Mouse (Mus musculus): ENCODE measurements around the gene Mkrn2. TPM values are rescaled to one million over a fixed set of nuclear protein-coding genes. Genes with fewer than 3 reads are reported as not detected.
A peak's percentile ranks its signal among the peaks of the same experiment; 100 is the strongest.

Gene Mkrn2
- polyA plus RNA-seq, 1 experiment from 2014 or later = 20.2 TPM

GRCm38 (mm10) chr6:115583430-115584125 is 18.1 kb upstream of the Mkrn2 start:
- no peaks in the 10 kb centered on the region for H3K9me3 ChIP-seq
- no peak overlapping the region for H3K27ac ChIP-seq (replicated peaks)
- H3K36me3 ChIP-seq = peaks cover 30% of the 10 kb centered on the region
- no peak overlapping the region for H3K4me3 ChIP-seq
- no peaks in the 10 kb centered on the region for H3K27me3 ChIP-seq (replicated peaks)
- H3K4me1 ChIP-seq = peaks cover 7% of the 10 kb centered on the region
- H3K4me2 ChIP-seq = no peak overlapping the region
- no peak for ATAC-seq (ENCODE audit: extremely low read depth, insufficient number of reproducible peaks, low FRiP score, low TSS enrichment)
- no peak overlapping the region for H3K9ac ChIP-seq
- WGBS = 63% methylated on average over 6 of the region's 6 CpGs

GRCm38 (mm10) chr6:115584176-115584575 is 17.5 kb upstream of the Mkrn2 start:
- Histone ChIP-seq H3K4me1 (peaks cover 7% of the 10 kb centered on the region), H3K36me3 (peaks cover 24% of the 10 kb centered on the region), H3K27me3 (replicated peaks) (no peaks in the 10 kb centered on the region), H3K4me3 (no peak overlapping the region), H3K9me3 (no peaks in the 10 kb centered on the region), H3K4me2 (no peak overlapping the region), H3K27ac (replicated peaks) (no peak overlapping the region), H3K9ac (no peak overlapping the region)
- no peak for ATAC-seq (ENCODE audit: extremely low read depth, insufficient number of reproducible peaks, low FRiP score, low TSS enrichment)
- 74% methylated on average over 3 of the region's 3 CpGs for WGBS

GRCm38 (mm10) chr6:115586321-115586720 is 15.4 kb upstream of the Mkrn2 start:
- Histone ChIP-seq H3K9ac (no peak overlapping the region), H3K4me2 (peak overlapping the region; percentile 44), H3K27ac (replicated peaks) (peak overlapping the region; percentile 55)

GRCm38 (mm10) chr6:115591692-115592359 is 9.9 kb upstream of the Mkrn2 start:
- Histone ChIP-seq H3K4me1 (no peaks in the 10 kb centered on the region), H3K9ac (no peak overlapping the region), H3K9me3 (no peaks in the 10 kb centered on the region), H3K4me3 (no peak overlapping the region), H3K4me2 (no peak overlapping the region), H3K27me3 (replicated peaks) (no peaks in the 10 kb centered on the region; the same call in 1 of the 2 replicates), H3K27ac (replicated peaks) (no peak overlapping the region), H3K36me3 (no peaks in the 10 kb centered on the region)
- ATAC-seq (ENCODE audit: extremely low read depth, insufficient number of reproducible peaks, low FRiP score, low TSS enrichment) = no peak
- 78% methylated on average over 19 of the region's 19 CpGs for WGBS

More at GRCm38 (mm10) chr6:115586321-115586720, 15.4 kb upstream of the Mkrn2 start:
- Histone ChIP-seq H3K27me3 (replicated peaks) (no peaks in the 10 kb centered on the region), H3K4me3 (0 out of 2 replicates have a peak overlapping the region, but pooled peaks have one; percentile 2), H3K4me1 (peaks cover 7% of the 10 kb centered on the region), H3K9me3 (no peaks in the 10 kb centered on the region), H3K36me3 (peaks cover 7% of the 10 kb centered on the region)
- no peak for ATAC-seq (ENCODE audit: extremely low read depth, insufficient number of reproducible peaks, low FRiP score, low TSS enrichment)
- 45% methylated on average over 10 of the region's 10 CpGs for WGBS

- WGBS = 42% methylated on average over 5 of the region's 5 CpGs
- H3K9me3 ChIP-seq = no peaks in the 10 kb centered on the region
- no peak for ATAC-seq (ENCODE audit: extremely low read depth, insufficient number of reproducible peaks, low FRiP score, low TSS enrichment)
- no peaks in the 10 kb centered on the region; the same call in 1 of the 2 replicates for H3K27me3 ChIP-seq (replicated peaks)
- no peak within 1 kb of the TSS for H3K27ac ChIP-seq (replicated peaks)
- H3K4me2 ChIP-seq = no peak within 1 kb of the TSS
- H3K4me1 ChIP-seq = no peaks in the 10 kb centered on the region
- no peak within 1 kb of the TSS for H3K9ac ChIP-seq
- no peak within 1 kb of the TSS for H3K4me3 ChIP-seq
- H3K36me3 ChIP-seq = no peaks in the 10 kb centered on the region
Measured at GRCm38 (mm10) chr6:115592458-115592857, 9.2 kb upstream of the Mkrn2 start, which contains the start of gene Mkrn2os. Gene Mkrn2os, minus strand, starts transcription at chr6:115592576.

GRCm38 (mm10) chr6:115593252-115593651 is 8.4 kb upstream of the Mkrn2 start:
- no peak overlapping the region for H3K4me2 ChIP-seq
- H3K27me3 ChIP-seq (replicated peaks) = no peaks in the 10 kb centered on the region; the same call in 1 of the 2 replicates
- H3K9ac ChIP-seq = no peak overlapping the region
- no peak overlapping the region for H3K27ac ChIP-seq (replicated peaks)
- no peaks in the 10 kb centered on the region for H3K4me1 ChIP-seq
- H3K9me3 ChIP-seq = no peaks in the 10 kb centered on the region
- no peaks in the 10 kb centered on the region for H3K36me3 ChIP-seq
- WGBS = 73% methylated on average over 4 of the region's 4 CpGs
- no peak for ATAC-seq (ENCODE audit: extremely low read depth, insufficient number of reproducible peaks, low FRiP score, low TSS enrichment)
- H3K4me3 ChIP-seq = no peak overlapping the region

GRCm38 (mm10) chr6:115594463-115594862 is 7.2 kb upstream of the Mkrn2 start:
- no peaks in the 10 kb centered on the region for H3K9me3 ChIP-seq
- no peaks in the 10 kb centered on the region for H3K36me3 ChIP-seq
- H3K4me3 ChIP-seq = no peak overlapping the region
- 65% methylated on average over 3 of the region's 3 CpGs for WGBS
- no peak for ATAC-seq (ENCODE audit: extremely low read depth, insufficient number of reproducible peaks, low FRiP score, low TSS enrichment)
- H3K9ac ChIP-seq = no peak overlapping the region
- no peaks in the 10 kb centered on the region; the same call in 1 of the 2 replicates for H3K27me3 ChIP-seq (replicated peaks)
- H3K27ac ChIP-seq (replicated peaks) = no peak overlapping the region
- no peak overlapping the region for H3K4me2 ChIP-seq
- no peaks in the 10 kb centered on the region for H3K4me1 ChIP-seq

- Histone ChIP-seq H3K9me3 (no peaks in the 10 kb centered on the region), H3K4me1 (no peaks in the 10 kb centered on the region), H3K27me3 (replicated peaks) (no peaks in the 10 kb centered on the region; the same call in 1 of the 2 replicates), H3K9ac (no peak overlapping the region), H3K4me2 (no peak overlapping the region), H3K4me3 (no peak overlapping the region), H3K27ac (replicated peaks) (no peak overlapping the region), H3K36me3 (no peaks in the 10 kb centered on the region)
- 55% methylated on average over 3 of the region's 3 CpGs for WGBS
- ATAC-seq (ENCODE audit: extremely low read depth, insufficient number of reproducible peaks, low FRiP score, low TSS enrichment) = no peak
Measured at GRCm38 (mm10) chr6:115595667-115596066, 6.0 kb upstream of the Mkrn2 start.

- Histone ChIP-seq H3K4me1 (peaks cover 15% of the 10 kb centered on the region), H3K27ac (replicated peaks) (no peak overlapping the region), H3K4me2 (peak overlapping the region; percentile 74), H3K9me3 (no peaks in the 10 kb centered on the region), H3K9ac (peak overlapping the region; percentile 94; the same call in 1 of the 2 replicates), H3K4me3 (peak overlapping the region; percentile 81), H3K36me3 (peaks cover 10% of the 10 kb centered on the region; the same call in 1 of the 2 replicates), H3K27me3 (replicated peaks) (no peaks in the 10 kb centered on the region)
- ATAC-seq (ENCODE audit: extremely low read depth, insufficient number of reproducible peaks, low FRiP score, low TSS enrichment) = no peak
- WGBS = 66% methylated on average over 4 of the region's 4 CpGs
Measured at GRCm38 (mm10) chr6:115601322-115601714, 384 bp upstream of the Mkrn2 start.

GRCm38 (mm10) chr6:115606461-115606860 is 4.8 kb downstream of the Mkrn2 start:
- Histone ChIP-seq H3K9me3 (no peaks in the 10 kb centered on the region), H3K4me1 (peaks cover 19% of the 10 kb centered on the region), H3K36me3 (peaks cover 35% of the 10 kb centered on the region), H3K27ac (replicated peaks) (no peak overlapping the region), H3K9ac (no peak overlapping the region), H3K4me2 (no peak overlapping the region), H3K27me3 (replicated peaks) (no peaks in the 10 kb centered on the region), H3K4me3 (no peak overlapping the region)
- WGBS = 69% methylated on average over 1 of the region's 1 CpGs
- no peak for ATAC-seq (ENCODE audit: extremely low read depth, insufficient number of reproducible peaks, low FRiP score, low TSS enrichment)

- H3K4me1 ChIP-seq = peaks cover 17% of the 10 kb centered on the region
- H3K27ac ChIP-seq (replicated peaks) = no peak overlapping the region
- H3K36me3 ChIP-seq = peaks cover 45% of the 10 kb centered on the region
- no peak for ATAC-seq (ENCODE audit: extremely low read depth, insufficient number of reproducible peaks, low FRiP score, low TSS enrichment)
- H3K9me3 ChIP-seq = no peaks in the 10 kb centered on the region
- WGBS = 64% methylated on average over 4 of the region's 4 CpGs
- H3K27me3 ChIP-seq (replicated peaks) = no peaks in the 10 kb centered on the region
- no peak overlapping the region for H3K4me2 ChIP-seq
- H3K9ac ChIP-seq = no peak overlapping the region; the same call in 1 of the 2 replicates
- H3K4me3 ChIP-seq = no peak overlapping the region
Measured at GRCm38 (mm10) chr6:115607429-115607828, 5.7 kb downstream of the Mkrn2 start.
